Mouse (Mus musculus): Measurements from ENCODE around the gene Phf20. TPM values are rescaled to one million over a fixed set of nuclear protein-coding genes. Genes with fewer than 3 reads are reported as not detected.

The Phf20 gene
- polyA plus RNA-seq, 1 experiment: 1.2 TPM

DNA sequence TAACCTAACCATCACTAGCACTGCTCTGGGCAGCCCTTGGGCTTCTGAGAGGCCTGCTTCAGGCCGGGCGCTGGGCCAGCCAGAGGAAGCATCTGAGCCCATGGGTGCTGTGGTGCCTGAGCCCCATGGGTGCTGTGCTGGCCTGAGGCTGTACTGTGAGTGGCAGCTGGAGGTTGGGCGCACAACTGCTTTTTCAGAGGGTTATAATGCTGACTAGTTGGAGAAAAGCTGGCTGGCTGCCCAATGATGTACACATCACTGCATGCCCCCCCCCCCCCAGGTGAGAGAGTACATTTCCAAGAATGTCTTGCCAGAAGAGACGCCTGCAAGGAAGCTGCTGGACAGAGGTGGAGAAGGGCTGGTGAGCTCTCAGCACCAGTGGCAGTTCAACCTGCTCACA, 108.1 kb downstream of the Phf20 start:
- H3K9me3 ChIP-seq (ENCODE audit: control insufficient read depth, low read length): no peaks in the 10 kb centered on the region
- peaks cover 13% of the 10 kb centered on the region for H3K4me1 ChIP-seq (ENCODE audit: control insufficient read depth)
- TF ChIP-seq TAL1 (IDR thresholded peaks at IDR 0.05; ENCODE audit: low read length) (no peak), GATA1 (IDR thresholded peaks at IDR 0.05; ENCODE audit: low read length) (no peak)
- peaks cover 65% of the 10 kb centered on the region for H3K36me3 ChIP-seq (ENCODE audit: control insufficient read depth)
- no peak overlapping the region for H3K4me3 ChIP-seq (replicated peaks)
- H3K27me3 ChIP-seq (ENCODE audit: control insufficient read depth): no peaks in the 10 kb centered on the region

DNA sequence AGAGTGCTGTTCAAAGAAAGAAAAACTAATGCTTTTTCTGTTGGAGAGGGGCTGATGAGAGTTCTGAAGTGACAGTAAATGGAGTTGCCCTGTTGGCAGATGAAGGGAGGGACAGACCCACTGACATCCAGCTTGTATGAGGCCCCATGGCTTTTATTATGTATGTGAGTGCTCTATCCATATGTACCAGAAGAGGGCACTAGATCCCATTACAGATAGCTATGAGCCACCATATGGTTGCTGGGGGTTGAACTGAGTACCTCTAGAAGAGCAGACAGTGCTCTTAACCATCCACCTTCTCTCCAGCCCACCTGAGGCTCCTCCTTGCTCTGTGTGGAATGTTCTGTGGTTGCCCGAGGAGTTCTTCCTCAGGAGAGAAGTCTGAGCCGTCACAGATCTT, 109.6 kb downstream of the Phf20 start:
- TF ChIP-seq GATA1 (IDR thresholded peaks at IDR 0.05; ENCODE audit: low read length) (no peak), TAL1 (IDR thresholded peaks at IDR 0.05; ENCODE audit: low read length) (no peak)
- no peaks in the 10 kb centered on the region for H3K27me3 ChIP-seq (ENCODE audit: control insufficient read depth)
- H3K36me3 ChIP-seq (ENCODE audit: control insufficient read depth): peaks cover 56% of the 10 kb centered on the region
- no peaks in the 10 kb centered on the region for H3K9me3 ChIP-seq (ENCODE audit: control insufficient read depth, low read length)
- H3K4me1 ChIP-seq (ENCODE audit: control insufficient read depth): peaks cover 13% of the 10 kb centered on the region
- H3K4me3 ChIP-seq (replicated peaks): no peak overlapping the region

DNA sequence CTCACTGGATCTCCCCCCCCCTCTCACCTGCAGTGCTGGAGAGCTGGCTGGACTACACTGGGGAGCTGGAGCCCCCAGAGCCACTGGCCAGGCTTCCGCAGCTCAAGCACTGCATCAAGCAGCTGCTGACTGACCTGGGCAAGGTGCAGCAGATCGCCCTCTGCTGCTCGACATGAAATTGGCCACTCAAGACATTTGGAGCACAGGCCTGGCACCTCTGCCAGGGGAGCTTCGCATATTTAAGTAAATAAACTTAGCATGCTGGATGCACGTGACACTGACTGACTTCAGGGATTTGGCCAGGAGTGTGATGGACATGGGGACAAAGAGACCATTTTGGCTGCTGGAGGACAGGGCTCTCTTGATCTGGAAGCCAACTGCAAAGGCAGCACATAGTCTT, 111.0 kb downstream of the Phf20 start:
- H3K9me3 ChIP-seq (ENCODE audit: control insufficient read depth, low read length): no peaks in the 10 kb centered on the region
- no peak overlapping the region for H3K4me3 ChIP-seq (replicated peaks)
- peaks cover 20% of the 10 kb centered on the region for H3K4me1 ChIP-seq (ENCODE audit: control insufficient read depth)
- H3K36me3 ChIP-seq (ENCODE audit: control insufficient read depth): peaks cover 50% of the 10 kb centered on the region
- TF ChIP-seq TAL1 (IDR thresholded peaks at IDR 0.05; ENCODE audit: low read length) (no peak), GATA1 (IDR thresholded peaks at IDR 0.05; ENCODE audit: low read length) (no peak)
- H3K27me3 ChIP-seq (ENCODE audit: control insufficient read depth): no peaks in the 10 kb centered on the region

DNA sequence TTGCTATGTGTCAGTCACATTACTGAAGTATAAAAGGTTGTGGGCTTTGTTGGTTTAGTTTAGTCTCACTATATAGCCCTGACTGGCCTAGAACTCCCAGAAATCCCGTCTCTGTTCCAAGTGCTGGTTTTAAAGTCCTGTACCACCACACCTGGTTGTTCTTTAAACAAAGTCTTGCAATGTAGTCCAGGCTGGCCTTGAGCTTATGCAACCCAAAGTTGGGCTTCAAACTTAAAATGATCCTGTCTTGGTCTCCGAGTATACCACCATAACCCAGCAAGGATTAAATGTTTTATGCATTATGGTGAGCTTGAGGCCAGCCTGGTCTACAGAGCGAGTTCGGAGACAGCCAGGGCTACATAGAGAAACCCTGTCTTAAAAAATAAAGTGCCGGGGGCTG, 113.7 kb downstream of the Phf20 start:
- TF ChIP-seq GATA1 (IDR thresholded peaks at IDR 0.05; ENCODE audit: low read length) (no peak), TAL1 (IDR thresholded peaks at IDR 0.05; ENCODE audit: low read length) (no peak)
- H3K4me3 ChIP-seq (replicated peaks): no peak overlapping the region
- no peaks in the 10 kb centered on the region for H3K27me3 ChIP-seq (ENCODE audit: control insufficient read depth)
- peaks cover 4% of the 10 kb centered on the region; the same call in 1 of the 2 replicates for H3K9me3 ChIP-seq (ENCODE audit: control insufficient read depth, low read length)
- H3K36me3 ChIP-seq (ENCODE audit: control insufficient read depth): peaks cover 28% of the 10 kb centered on the region
- peaks cover 25% of the 10 kb centered on the region for H3K4me1 ChIP-seq (ENCODE audit: control insufficient read depth)

DNA sequence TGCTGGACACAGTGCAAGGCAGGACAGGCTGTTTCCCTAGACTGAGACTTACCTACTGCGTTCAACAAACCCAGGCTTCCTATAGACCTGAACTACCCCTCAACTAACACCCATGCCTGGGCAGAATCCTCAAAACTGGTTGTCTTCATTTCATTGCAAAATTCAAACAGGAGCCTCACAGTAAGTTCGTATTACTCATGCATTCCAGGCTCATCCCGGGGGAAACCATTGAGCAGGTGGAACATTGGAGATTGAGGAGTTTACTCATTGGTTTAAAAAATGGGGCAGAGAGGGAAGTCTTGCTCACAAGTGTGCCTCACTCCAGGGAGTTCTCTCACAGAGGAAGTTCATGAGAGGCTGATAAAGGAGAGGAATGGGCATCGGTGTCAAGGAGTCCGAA, 114.2 kb downstream of the Phf20 start:
- Histone ChIP-seq H3K9me3 (ENCODE audit: control insufficient read depth, low read length) (peaks cover 4% of the 10 kb centered on the region; the same call in 1 of the 2 replicates), H3K27me3 (ENCODE audit: control insufficient read depth) (no peaks in the 10 kb centered on the region), H3K4me1 (ENCODE audit: control insufficient read depth) (peaks cover 25% of the 10 kb centered on the region), H3K4me3 (replicated peaks) (no peak overlapping the region), H3K36me3 (ENCODE audit: control insufficient read depth) (peaks cover 24% of the 10 kb centered on the region)
- TF ChIP-seq GATA1 (IDR thresholded peaks at IDR 0.05; ENCODE audit: low read length) (no peak), TAL1 (IDR thresholded peaks at IDR 0.05; ENCODE audit: low read length) (no peak)

DNA sequence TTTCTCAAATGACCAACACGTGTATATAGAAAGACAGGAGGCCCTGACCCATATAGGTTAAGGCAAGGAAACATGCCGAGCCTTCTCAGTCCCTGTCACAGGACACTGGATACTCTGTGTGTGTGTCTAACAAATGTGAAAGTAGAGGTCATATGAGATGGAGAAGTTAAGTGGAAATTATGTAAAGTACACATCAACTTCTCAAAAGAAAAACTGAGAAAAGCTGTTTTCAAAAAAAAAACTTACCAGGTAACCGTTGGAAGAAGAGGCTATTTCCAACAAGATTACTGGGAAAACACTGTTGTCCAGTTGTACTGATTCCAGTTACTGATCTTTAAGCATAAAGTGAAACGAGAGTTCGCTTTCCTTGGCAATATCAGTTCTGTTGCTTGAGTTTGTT, 114.7 kb downstream of the Phf20 start:
- peaks cover 19% of the 10 kb centered on the region for H3K36me3 ChIP-seq (ENCODE audit: control insufficient read depth)
- H3K4me3 ChIP-seq (replicated peaks): no peak overlapping the region
- peaks cover 4% of the 10 kb centered on the region; the same call in 1 of the 2 replicates for H3K9me3 ChIP-seq (ENCODE audit: control insufficient read depth, low read length)
- TF ChIP-seq TAL1 (IDR thresholded peaks at IDR 0.05; ENCODE audit: low read length): no peak
- no peak for TF ChIP-seq GATA1 (IDR thresholded peaks at IDR 0.05; ENCODE audit: low read length)
- H3K27me3 ChIP-seq (ENCODE audit: control insufficient read depth): no peaks in the 10 kb centered on the region
- peaks cover 25% of the 10 kb centered on the region for H3K4me1 ChIP-seq (ENCODE audit: control insufficient read depth)

DNA sequence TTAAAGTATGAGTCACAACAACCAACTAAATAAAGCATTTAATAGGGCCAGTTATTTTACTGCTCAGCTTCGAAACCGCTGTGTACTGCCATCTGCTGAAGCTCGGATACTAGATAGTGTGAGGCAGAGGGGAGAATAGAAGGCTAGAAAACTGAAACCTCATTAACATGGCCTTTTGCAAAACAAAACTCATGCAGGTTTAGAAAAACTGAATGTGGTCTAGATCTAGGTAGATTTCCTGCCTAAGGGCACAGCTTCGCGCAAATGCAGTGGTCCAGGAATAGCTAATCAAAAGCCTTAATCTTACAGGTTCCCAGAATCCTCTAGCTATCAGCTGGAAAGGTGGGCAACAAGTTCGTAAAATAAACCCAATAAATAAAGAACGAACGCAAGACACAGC, 115.2 kb downstream of the Phf20 start:
- peaks cover 4% of the 10 kb centered on the region; the same call in 1 of the 2 replicates for H3K9me3 ChIP-seq (ENCODE audit: control insufficient read depth, low read length)
- peak overlapping the region; percentile 88 for H3K4me3 ChIP-seq (replicated peaks)
- TF ChIP-seq GATA1 (IDR thresholded peaks at IDR 0.05; ENCODE audit: low read length) (0 out of 2 replicates have a peak, but pooled peaks have one; percentile 35), TAL1 (IDR thresholded peaks at IDR 0.05; ENCODE audit: low read length) (no peak)
- no peaks in the 10 kb centered on the region for H3K27me3 ChIP-seq (ENCODE audit: control insufficient read depth)
- H3K36me3 ChIP-seq (ENCODE audit: control insufficient read depth): peaks cover 17% of the 10 kb centered on the region
- H3K4me1 ChIP-seq (ENCODE audit: control insufficient read depth): peaks cover 25% of the 10 kb centered on the region

DNA sequence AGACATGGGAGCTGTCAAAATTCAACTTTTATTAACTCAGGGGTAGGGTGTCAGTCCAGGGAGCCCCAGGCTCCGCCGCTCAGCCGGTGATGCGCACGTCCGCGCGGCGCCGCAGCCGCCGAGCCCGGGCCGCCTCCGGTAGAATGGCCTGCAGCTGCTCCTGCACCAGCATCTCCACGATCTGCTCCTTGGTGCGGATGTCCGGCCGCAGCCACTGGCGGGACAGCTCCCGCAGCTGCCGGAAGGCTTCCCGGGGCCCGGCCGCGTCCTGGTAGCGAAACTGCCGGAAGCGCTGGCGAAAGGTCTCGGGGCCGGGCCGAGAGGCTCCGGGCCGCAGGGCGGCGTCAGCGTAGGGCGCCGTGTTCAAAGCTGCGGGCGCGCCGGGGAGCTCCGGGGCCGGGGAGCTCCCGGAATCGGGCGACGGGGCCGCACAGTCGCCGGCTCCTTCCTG, 115.6 kb downstream of the Phf20 start:
- TF ChIP-seq GATA1 (IDR thresholded peaks at IDR 0.05; ENCODE audit: low read length) (no peak), TAL1 (IDR thresholded peaks at IDR 0.05; ENCODE audit: low read length) (no peak)
- peaks cover 15% of the 10 kb centered on the region for H3K36me3 ChIP-seq (ENCODE audit: control insufficient read depth)

DNA sequence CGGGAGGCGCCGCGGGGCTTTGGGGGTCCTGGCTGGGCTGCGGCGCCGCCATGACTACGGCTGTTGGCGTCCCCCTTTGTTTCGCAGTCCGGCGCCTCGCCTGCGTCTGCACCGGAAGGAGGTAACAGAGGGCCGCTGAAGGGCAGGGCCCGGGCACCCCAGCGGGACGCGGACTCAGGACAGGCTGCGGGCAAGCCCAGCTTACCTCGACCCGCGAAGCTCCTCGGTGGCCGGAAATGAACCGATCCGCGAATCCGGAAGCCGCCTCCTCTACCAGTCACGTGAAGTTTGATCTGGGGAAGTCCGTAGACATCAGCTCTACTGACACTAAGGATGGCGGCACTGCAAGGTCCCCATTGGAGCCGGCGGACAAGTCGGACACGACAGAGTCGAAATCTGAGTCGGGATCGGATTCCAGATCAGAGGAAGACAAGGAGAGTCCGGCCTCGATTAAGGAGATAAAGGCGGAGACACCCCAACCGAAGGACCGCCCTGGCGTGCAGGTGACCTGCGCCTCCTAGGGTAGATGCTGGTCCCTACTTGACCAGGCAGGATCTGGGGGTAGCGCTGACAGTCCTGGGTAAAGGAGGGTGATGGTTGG, 116.1 kb downstream of the Phf20 start, which contains the start of the genes Cnbd2 and Scand1:
TSS of gene Cnbd2 (plus strand) at position 3 of the 601 bp plus-strand sequence.
TSS of gene Scand1 (minus strand) at position 408 of the 601 bp plus-strand sequence.
- H3K4me3 ChIP-seq (replicated peaks): peak within 1 kb of the TSS; percentile 88
- H3K4me1 ChIP-seq (ENCODE audit: control insufficient read depth): peaks cover 25% of the 10 kb centered on the region
- H3K9me3 ChIP-seq (ENCODE audit: control insufficient read depth, low read length): peaks cover 4% of the 10 kb centered on the region; the same call in 1 of the 2 replicates
- no peaks in the 10 kb centered on the region for H3K27me3 ChIP-seq (ENCODE audit: control insufficient read depth)
- TF ChIP-seq GATA1 (IDR thresholded peaks at IDR 0.05; ENCODE audit: low read length) (0 out of 2 replicates have a peak, but pooled peaks have one; percentile 6), TAL1 (IDR thresholded peaks at IDR 0.05; ENCODE audit: low read length) (no peak)
- H3K36me3 ChIP-seq (ENCODE audit: control insufficient read depth): peaks cover 9% of the 10 kb centered on the region

More for the DNA sequence above, 115.6 kb downstream of the Phf20 start:
- Histone ChIP-seq H3K27me3 (ENCODE audit: control insufficient read depth) (no peaks in the 10 kb centered on the region), H3K4me3 (replicated peaks) (peak overlapping the region; percentile 88), H3K4me1 (ENCODE audit: control insufficient read depth) (peaks cover 25% of the 10 kb centered on the region), H3K9me3 (ENCODE audit: control insufficient read depth, low read length) (peaks cover 4% of the 10 kb centered on the region; the same call in 1 of the 2 replicates)
